Mouse (Mus musculus) urinary bladder, postnatal 25 days (tissue): ENCODE results near the gene Ppfia4.

ENCODE experiments used
- DNase-seq: peaks from one replicate; pipeline ENCODE4 v3.0.0; 2022; ENCODE audit warnings: low spot score

The Ppfia4 gene

DNA sequence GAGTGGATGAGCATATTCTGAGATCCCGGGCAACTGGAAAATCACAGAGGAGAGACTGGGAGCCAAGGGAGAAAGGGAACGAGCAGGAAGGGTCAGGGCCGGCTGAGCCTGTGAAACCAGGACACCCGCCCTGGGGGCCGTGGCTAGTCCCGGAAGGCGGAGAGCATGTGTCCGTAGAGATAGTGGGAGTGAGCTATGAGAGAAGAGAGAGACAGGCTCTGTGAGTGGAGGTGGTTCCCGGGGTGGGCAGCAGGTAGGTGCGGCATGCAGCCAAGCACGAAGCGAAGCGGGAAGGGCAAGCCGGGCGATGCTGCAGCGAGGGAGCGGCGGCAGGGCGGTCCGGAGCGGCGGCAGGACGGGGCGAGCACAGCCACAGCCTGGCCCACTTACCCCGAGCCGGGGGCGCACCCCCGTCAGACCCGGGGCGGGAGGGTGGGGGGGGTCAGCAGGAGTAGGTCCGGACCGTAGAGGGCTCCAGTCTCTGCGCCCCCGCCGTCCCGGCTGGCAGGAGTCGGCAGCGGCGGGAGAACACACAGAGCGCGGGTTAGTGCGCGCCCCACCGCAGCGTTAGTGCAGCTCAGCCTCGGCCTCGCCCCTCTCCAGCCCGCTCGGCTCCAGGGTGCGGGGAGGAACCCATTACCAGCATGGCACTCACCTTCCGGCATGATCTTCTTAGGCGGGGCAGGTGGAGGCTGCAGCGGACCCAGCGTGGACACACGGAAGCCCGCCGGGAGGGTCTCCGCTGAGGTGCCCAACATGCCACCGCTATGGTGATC is 33.9 kb downstream of the Ppfia4 start:
- peak; percentile 35 for DNase-seq

DNA sequence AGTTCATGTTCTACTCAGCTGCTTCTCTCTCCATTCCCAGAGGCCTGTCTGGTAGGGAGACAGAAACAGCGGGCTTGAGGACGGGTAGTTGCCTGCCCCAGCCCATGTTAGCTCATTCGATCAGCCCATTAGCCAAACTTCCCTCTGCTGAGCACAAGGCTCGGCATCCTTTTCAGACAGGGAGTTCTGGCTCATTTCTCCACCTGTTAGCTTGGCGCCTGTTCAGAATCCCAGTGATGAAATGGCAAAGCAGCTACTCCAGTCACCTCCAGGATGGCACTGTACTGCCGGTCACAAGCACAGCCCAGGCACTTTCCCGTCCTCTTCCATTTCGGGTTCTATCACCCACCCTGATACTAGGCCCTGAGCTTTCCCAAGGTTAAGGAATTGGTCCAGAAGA is 35.5 kb downstream of the Ppfia4 start:
- DNase-seq, result no peak

DNA sequence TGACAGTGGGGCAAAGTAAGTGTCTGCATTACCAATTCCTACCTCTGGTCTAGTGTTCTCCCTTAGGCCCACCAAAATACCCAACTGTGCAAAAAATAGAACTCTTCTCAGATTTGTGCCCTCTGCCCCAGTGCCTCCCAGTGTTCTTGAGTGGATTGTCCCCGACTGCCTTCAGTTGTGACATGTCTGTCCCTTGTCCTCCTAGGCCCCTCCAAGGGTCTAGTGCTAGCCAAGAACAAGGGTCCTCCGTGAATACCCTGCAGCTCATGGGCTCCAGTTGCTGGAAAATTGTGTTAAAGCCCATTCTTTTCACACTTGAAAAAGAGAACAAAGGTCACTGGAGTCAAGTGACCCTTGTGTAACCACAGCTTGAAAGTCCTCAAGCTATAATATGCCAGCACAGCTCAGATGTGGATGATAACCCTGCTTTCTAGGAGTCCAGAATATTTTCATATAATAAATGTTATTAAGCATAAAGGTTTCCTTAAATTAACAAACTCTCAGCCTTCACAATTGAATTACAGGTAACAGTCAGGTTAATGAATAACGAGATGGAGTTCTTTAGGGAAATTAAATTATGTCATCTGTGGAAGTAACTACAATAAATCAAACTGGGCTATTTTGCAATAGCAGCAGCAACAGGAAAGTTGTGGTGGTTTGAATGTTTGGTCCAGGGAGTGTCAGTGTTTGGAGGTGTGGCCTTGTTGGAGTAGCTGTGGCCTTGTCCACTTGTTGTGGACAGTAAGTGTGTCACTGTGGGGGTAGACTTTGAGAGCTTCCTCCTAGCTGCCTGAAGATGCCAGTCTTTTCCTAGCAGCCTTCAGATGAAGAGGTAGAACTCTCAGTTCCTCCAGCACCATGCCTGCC is 38.8 kb downstream of the Ppfia4 start:
- no peak for DNase-seq

DNA sequence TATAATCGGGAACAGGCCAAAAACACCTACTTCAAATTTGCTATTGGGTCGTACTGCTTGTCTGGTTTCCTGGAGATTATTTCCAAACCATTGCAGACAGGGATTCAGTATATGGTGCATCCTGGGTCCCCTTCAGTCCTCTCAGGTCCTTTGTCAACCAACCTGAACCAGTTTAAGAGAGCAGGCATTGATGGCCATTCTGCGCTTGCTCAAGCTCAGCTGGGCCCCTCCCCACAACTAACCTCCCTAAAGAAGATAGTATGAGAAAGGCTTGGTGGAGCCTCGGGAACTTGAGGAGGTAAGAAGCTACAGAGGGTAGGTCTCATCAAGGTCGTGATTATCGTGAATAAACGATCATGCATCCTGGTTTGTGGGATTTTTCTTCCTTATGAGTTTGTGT is 39.5 kb downstream of the Ppfia4 start:
- no peak for DNase-seq

DNA sequence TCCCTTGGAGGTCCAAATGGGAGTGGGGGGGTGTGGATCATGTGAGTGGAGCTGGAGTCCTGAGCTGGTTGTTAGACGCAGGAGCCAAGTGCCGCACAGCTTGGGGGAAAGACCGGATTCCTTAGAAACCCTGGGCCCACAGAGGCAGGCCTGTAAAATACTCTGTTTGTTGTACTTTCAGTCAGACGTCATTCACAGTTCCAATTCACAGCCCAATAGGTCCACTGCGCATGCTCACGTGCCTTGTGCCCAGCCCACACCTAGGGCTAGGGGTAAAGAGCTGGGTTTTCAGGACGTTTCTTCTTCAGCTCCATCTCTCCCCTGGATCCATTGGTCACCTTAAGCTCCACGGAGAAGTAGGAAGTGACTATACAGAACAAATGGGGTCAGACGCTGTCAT is 40.1 kb downstream of the Ppfia4 start:
- no peak for DNase-seq

DNA sequence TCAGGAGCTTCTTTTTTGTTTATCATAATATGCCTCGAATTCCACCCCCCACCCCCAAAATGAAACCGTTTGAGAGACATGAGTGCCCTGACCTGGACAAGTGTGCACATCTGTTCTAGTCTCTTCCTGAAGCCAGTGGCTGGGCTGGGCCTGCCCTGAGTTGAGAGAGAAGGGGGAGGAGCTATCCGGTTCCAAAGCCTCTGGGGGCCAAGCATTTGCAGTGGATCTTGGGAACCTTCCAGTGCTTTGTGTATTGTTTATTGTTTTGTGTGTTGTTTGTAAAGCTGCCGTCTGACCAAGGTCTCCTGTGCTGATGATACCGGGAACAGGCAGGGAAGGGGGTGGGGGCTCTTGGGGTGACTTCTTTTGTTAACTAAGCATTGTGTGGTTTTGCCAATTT is 40.7 kb downstream of the Ppfia4 start:
- DNase-seq, result no peak

DNA sequence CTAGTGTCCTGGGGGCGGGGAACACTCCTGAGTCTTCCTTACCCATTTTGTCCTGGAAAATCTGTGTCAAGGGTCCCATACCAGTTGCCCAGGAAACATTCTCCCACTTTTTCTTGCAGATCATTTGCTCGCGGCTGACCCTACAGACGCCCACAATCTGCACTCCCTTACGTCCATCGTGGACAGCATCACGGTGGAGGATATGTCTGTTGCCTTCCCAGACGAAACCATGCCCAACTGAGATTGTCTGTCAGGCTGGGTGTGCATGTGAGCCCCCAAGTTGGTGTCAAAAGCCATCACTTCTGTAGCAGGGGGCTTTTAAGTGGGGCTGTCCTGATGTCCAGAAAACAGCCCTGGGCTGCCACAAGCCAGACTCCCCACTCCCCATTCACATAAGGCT is 41.2 kb downstream of the Ppfia4 start:
- no peak for DNase-seq

DNA sequence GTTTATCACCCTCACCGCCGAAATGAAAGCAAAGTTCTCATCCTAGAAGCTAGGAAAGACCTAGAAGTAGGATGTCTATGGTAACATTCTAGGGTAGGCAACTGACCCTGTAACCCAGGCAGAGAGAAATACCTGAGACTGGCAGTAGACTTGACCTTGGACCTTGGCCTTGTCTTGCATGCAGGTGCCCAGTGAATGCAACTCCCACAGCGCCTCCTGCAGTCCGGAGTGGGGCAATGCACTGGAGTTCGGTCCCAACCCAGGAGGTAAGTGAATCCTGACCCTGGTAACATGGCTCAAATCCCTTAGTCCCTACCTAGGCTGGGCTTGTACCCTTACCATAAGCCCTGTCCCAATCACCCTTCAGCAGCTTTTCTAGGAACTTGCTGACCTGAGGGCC is 41.8 kb downstream of the Ppfia4 start:
- DNase-seq, result no peak

DNA sequence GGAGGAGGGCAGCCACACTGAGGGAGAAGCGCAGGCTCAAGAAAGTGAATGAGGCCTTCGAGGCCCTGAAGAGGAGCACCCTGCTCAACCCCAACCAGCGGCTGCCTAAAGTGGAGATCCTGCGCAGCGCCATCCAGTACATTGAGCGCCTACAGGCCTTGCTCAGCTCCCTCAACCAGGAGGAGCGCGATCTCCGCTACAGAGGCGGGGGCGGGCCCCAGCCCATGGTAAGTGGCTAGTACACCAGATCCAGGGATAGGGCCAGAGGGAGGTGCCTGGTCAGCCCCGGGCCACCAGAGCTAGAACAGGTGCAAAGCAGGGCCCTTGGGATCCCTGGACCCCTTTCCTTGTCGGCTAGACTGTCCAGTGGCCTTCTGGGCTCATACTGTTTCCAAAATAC is 42.4 kb downstream of the Ppfia4 start:
- DNase-seq, result no peak

DNA sequence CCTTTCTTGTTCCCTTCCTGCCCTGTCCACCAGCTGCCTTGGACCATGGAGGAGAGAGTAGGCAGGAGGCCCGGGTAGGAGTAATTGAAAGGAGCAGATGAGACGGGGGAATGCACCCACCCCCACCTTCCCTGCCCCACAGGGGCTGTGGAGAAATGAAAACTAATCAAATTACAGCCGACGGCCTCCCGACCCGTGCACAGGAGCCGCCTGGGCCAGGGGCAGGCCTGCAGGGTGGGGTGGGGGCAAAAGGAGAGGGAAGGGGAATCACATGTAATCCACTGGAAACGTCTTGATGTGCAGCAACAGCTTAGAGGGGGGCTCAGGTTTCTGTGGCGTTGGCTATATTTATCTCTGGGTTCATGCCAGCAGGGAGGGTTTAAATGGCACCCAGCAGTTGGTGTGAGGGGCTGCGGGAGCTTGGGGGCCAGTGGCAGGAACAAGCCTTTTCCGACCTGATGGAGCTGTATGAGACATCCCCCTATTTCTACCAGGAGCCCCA is 43.1 kb downstream of the Ppfia4 start, which contains the start of gene Myog:
Gene Myog, plus strand, starts transcription at position 392 of the 502 bp plus-strand sequence.
- DNase-seq, result no peak

DNA sequence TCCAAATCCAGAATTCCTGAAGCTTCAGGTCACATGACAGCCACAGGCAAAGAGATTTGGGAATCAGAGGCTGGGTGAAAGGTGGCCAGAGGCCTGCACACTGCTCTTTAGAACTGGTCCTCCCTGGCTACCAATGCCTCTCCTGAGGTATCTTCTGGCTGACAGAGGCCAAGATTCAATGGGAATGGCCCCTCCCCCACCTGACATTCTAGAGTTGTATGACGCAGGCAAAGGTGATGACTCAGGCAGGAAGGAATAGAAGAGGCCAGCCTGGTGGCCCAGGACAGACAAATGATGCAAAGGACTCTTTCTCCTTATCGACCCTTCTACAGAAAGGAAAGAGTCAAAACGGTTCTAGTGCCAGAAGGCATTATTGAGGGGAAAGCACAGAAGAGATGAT is 44.5 kb downstream of the Ppfia4 start:
- DNase-seq, result no peak

DNA sequence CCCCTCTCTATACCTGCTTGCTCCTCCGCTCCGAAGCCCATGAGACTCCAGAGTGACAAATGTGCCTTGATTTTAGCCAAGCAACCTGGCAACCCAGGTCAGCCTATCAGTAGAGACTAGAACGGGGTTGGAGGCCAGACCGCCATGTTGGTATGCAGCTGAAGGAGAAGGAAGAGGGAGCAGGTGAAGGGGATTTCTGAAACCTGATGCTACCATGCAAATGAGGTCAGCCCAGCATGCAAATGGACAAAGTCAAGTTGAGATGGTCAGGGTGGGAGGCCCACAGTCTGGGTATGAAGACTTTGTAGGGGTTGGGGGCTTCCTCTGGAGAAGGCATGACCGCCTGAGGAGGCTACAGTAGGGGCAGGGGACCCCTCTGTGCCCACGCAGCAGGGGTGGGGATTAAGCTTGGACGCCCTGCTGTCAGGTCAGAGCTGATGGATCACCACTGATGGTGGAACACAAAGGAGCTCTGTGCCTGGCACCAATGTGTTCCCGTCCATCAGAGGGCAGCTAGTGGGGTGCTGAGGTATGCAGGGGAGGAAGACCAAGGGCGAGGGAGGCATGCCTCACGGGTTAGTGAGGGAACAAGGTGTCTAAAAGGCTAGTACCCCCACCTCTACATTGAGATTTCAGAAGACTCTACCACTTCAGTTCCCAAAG is 47.1 kb downstream of the Ppfia4 start:
- DNase-seq, result no peak

DNA sequence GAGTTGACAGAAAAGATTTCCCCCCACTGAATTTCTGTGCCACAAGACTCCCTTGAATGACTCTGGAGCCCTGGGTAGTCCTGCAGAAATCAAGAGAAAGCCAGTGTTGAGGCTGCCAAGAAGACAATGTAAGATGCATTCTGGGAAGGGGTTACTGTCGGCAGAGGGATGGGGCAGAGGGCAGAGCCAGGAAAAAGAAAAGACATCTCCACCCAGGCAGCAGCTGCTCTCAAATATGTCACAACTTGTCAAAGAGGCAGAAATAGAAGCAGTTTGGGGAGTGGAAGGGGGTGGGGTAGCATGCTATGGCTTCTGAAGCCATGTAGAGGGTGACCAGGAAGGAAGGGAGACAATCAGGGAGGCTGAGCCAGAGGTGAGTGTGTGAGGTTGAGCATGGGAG is 49.6 kb downstream of the Ppfia4 start:
- no peak for DNase-seq

DNA sequence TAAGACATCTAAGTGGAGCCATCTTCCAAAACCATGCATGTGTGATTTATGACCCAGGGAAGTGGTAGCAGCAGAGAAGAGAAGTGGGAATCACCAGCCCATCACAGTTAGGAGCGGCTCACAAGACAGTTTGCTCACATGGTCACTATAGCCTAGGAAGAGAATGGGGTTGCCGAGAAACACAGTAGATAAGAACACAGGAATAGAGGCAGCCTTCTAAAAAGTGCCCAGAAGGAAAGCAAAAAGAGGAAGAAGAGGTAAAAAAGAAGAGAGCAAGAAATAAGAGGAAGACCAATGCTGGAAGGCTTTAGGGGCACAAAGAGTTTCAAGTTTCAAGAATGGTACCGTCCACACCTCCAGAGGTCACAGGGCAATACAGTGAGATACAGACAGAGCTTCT is 50.4 kb downstream of the Ppfia4 start:
- no peak for DNase-seq

DNA sequence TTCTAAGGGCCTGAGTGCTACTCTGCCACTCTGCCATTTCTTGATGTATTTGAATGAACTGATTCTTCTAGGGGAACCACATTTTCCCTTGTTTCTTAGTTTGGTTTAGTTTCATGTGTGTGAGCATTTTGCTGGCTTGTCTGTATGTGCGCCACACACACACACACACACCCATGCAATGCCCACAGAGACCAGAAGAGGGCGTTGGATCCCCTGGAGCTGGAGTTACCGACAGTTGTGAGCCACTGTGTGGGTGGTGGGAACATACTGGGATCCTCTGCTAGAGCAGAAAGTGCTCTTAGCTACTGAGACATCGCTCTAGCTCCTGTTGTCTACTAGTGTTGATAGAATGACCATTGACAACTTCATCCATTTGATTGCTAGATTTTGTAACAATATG is 51.2 kb downstream of the Ppfia4 start:
- no peak for DNase-seq

DNA sequence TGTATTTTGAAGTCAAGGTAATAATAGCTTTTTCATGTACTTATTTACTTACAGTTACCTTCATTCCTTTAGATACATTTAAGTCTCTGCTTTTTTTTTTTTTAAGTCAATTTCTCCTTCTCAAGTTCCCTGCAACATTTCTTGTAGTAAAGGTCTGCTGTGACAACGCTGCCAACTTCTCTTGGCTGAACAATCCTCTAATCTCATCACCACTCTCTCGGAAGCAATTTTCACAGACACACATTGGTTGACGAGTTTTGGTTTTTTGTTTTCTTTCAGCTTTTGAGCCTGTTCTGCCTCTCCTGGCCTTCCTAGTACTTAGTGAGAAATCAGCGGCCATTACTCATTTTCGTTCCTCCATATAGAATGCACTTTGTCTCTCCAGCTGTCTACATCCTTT is 52.6 kb downstream of the Ppfia4 start:
- DNase-seq, result no peak

DNA sequence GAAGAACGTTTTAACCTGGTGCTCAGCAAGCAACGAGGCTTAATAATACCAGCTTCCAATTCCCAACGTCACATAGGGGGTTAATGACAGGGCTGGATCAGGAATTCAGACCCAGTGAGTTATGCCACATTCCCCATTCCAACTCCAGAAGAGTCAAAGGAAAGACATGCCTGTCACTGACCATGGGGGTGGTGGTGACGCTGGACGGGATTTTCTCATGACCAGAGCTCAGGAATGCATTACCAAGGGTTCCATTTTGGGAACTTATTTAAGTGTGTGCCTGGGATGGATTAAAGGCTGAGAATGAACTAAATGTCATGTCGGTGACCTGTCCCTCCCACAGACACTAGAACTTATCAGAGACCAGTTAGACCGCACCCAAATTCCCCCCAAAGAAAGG is 55.9 kb downstream of the Ppfia4 start:
- DNase-seq, result no peak

DNA sequence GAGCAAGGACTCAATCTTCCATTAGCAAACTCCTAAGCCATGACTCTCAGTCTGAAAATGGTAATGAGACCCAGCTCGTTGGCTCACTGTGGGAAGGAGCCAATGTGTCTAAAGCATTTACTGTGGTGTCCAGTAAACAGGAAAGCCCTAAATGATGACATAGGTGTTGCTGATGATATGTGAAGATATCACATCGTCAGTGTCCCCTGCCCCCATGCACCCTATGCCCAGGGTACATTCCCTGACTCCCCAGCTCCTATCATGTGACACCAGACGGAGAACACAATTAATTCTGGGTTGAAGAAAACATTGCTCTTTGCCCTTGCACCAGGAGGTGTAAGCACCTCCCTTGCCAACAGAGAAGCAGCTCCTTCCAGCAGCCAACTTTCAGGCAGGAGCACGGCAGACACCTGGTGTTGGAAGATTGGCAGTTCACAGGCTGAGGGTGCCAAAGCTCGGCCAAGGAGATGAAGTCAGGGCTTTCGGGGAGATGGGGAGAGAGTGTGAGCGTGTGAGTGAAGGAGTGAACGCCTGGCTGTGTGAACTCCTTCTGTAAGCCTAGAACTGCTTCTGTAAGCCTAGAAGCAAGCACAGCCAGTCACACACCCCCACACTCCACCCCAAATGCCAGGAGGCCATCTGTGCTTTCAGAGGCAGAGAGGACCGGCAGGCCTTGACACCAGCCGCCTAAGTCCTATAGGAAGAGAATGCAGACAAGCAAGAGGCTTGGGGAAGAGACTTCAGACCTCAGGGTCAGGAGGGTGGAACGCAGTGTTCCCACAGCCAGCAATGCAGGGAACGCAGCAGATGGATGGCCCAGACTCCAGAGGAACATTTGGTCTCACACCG is 56.9 kb downstream of the Ppfia4 start:
- DNase-seq, result no peak

DNA sequence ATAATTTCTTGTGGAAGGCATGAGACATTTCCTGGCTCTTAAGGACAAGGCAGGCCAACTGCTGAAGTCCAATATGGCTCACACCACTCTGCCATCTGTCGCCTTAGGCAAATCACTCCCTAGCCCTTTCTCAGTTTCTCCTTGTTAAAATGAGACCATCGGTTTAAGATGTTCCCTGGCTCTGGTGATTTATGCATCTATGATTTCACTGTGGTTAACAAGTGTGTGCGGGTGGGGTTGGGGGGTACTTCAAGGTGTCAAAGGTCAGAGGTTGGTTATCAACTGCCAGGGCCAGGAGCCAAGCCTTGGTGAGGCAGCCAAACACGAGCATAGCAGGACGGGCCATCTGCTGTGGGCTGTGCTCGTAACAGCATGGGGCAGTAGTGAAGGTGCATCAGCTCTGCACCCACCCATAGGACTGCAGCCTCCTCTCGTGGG is 58.2 kb downstream of the Ppfia4 start:
- no peak for DNase-seq

DNA sequence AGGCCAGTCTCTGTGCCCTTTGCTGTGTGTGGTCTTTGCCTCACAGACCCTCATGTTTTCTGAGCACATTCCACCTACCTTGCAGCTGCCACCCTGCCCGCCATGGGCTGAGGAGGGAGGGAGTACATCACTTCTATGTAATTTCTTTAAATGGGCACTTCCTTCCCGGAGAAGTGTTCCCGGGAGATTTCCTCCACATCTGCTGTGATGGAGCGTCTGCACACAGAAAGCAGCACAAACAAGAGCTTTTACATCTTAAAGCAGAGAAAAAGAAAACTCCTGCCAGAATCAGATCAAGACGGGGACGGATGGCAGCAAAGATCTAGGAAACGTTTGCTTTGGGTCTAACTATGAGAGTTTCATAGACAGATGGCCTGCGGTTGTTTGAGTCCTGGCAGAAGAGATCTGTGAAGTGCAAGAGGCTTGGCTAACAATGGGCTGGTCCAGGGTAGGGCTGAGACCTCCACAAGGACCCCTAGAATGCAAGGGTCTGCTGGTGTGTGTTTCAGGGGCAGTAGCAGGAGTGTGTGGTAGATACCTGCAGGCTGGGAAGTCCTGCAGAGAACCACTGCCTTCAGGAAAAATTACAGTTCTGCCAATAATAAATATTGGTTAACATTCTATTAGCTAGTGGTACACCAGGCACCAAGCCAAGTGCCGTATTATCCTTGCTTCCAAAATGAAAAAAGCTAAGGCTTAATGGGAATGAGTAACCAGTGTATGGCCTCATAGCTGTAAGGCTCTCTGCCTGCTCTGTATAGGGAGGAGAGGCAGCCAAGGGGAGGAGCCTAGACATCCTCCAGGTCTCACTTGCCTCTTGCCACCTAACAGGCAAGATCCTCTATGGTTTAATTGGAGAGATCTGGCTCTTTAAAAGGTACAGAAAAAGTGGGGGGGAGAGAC is 59.0 kb downstream of the Ppfia4 start:
- no peak for DNase-seq
